Mouse (Mus musculus): Measurements from ENCODE around the gene 4930550C14Rik. TPM values are rescaled to one million over a fixed set of nuclear protein-coding genes. Genes with fewer than 3 reads are reported as not detected.

The 4930550C14Rik gene
- polyA plus RNA-seq (2015; fragmentation: Nextera tagmentation; extraction: Ambion mirVana), result 2.6 and 2.8 TPM in 2 replicates

- Histone ChIP-seq H3K4me3 (ENCODE audit: low read depth, low read length) (peak within 1 kb of the TSS; percentile 5; the same call in 1 of the 2 replicates), H3K36me3 (ENCODE audit: insufficient read depth, low read length) (peaks cover 4% of the 10 kb centered on the region; the same call in 1 of the 2 replicates), H3K27me3 (replicated peaks; ENCODE audit: insufficient read depth, low read length) (no peaks in the 10 kb centered on the region), H3K9ac (replicated peaks; ENCODE audit: low read depth) (no peak within 1 kb of the TSS), H3K27ac (ENCODE audit: low read length) (peak within 1 kb of the TSS; percentile 38; the same call in 1 of the 2 replicates), H3K4me1 (ENCODE audit: insufficient read depth, low read depth, low read length) (peaks cover 12% of the 10 kb centered on the region; the same call in 1 of the 2 replicates), H3K4me2 (replicated peaks; ENCODE audit: low read depth, low read length) (peak within 1 kb of the TSS; percentile 44), H3K9me3 (ENCODE audit: low read length) (no peaks in the 10 kb centered on the region)
- TF ChIP-seq CTCF (IDR thresholded peaks at IDR 0.05) (no peak), EP300 (IDR thresholded peaks at IDR 0.05) (no peak)
- peak; percentile 16; the same call in 1 of the 2 replicates for ATAC-seq
- DNase-seq (ENCODE audit: low spot score), result peak; percentile 54
- WGBS, result 12% methylated on average over 11 of the region's 11 CpGs
Measured at GRCm38 (mm10) chr9:53402291-53402711, at the start of gene 4930550C14Rik. Gene 4930550C14Rik, plus strand, starts transcription at chr9:53402325.

- Histone ChIP-seq H3K4me1 (ENCODE audit: insufficient read depth, low read depth, low read length) (no peaks in the 10 kb centered on the region; the same call in 1 of the 2 replicates), H3K27ac (ENCODE audit: low read length) (no peak overlapping the region), H3K9me3 (ENCODE audit: low read length) (0 out of 2 replicates have a peak, but pooled peaks cover 3% of the 10 kb centered on the region), H3K36me3 (ENCODE audit: insufficient read depth, low read length) (0 out of 2 replicates have a peak, but pooled peaks cover 4% of the 10 kb centered on the region), H3K27me3 (replicated peaks; ENCODE audit: insufficient read depth, low read length) (no peaks in the 10 kb centered on the region), H3K4me3 (ENCODE audit: low read depth, low read length) (no peak overlapping the region), H3K9ac (replicated peaks; ENCODE audit: low read depth) (no peak overlapping the region), H3K4me2 (replicated peaks; ENCODE audit: low read depth, low read length) (no peak overlapping the region)
- 87% methylated on average over 5 of the region's 5 CpGs for WGBS
- DNase-seq (ENCODE audit: low spot score) (no peak), ATAC-seq (no peak)
- TF ChIP-seq EP300 (IDR thresholded peaks at IDR 0.05) (no peak), CTCF (IDR thresholded peaks at IDR 0.05) (no peak)
Measured at GRCm38 (mm10) chr9:53353161-53353560, 49.0 kb upstream of the 4930550C14Rik start.

- H3K36me3 ChIP-seq (ENCODE audit: insufficient read depth, low read length), result no peaks in the 10 kb centered on the region
- peak overlapping the region; percentile 51 for H3K4me2 ChIP-seq (replicated peaks; ENCODE audit: low read depth, low read length)
- WGBS, result 23% methylated on average over 14 of the region's 14 CpGs
- peak; percentile 97 for TF ChIP-seq EP300 (IDR thresholded peaks at IDR 0.05)
- TF ChIP-seq CTCF (IDR thresholded peaks at IDR 0.05), result no peak
- DNase-seq (ENCODE audit: low spot score) (peak; percentile 92), ATAC-seq (peak; percentile 98)
- no peaks in the 10 kb centered on the region for H3K9me3 ChIP-seq (ENCODE audit: low read length)
- H3K27ac ChIP-seq (ENCODE audit: low read length), result peak overlapping the region; percentile 84
- no peak overlapping the region; the same call in 1 of the 2 replicates for H3K9ac ChIP-seq (replicated peaks; ENCODE audit: low read depth)
- no peaks in the 10 kb centered on the region for H3K27me3 ChIP-seq (replicated peaks; ENCODE audit: insufficient read depth, low read length)
- H3K4me1 ChIP-seq (ENCODE audit: insufficient read depth, low read depth, low read length), result no peaks in the 10 kb centered on the region; the same call in 1 of the 2 replicates
- peak overlapping the region; percentile 26; the same call in 1 of the 2 replicates for H3K4me3 ChIP-seq (ENCODE audit: low read depth, low read length)
Measured at GRCm38 (mm10) chr9:53356219-53357155, 45.6 kb upstream of the 4930550C14Rik start.

- H3K9ac ChIP-seq (replicated peaks; ENCODE audit: low read depth), result no peak overlapping the region
- H3K27ac ChIP-seq (ENCODE audit: low read length), result no peak overlapping the region
- TF ChIP-seq CTCF (IDR thresholded peaks at IDR 0.05) (no peak), EP300 (IDR thresholded peaks at IDR 0.05) (no peak)
- no peaks in the 10 kb centered on the region for H3K36me3 ChIP-seq (ENCODE audit: insufficient read depth, low read length)
- peaks cover 5% of the 10 kb centered on the region; the same call in 1 of the 2 replicates for H3K4me1 ChIP-seq (ENCODE audit: insufficient read depth, low read depth, low read length)
- no peaks in the 10 kb centered on the region for H3K27me3 ChIP-seq (replicated peaks; ENCODE audit: insufficient read depth, low read length)
- ATAC-seq (no peak), DNase-seq (ENCODE audit: low spot score) (no peak)
- H3K9me3 ChIP-seq (ENCODE audit: low read length), result no peaks in the 10 kb centered on the region
- WGBS, result 35% methylated on average over 3 of the region's 3 CpGs
- H3K4me2 ChIP-seq (replicated peaks; ENCODE audit: low read depth, low read length), result no peak overlapping the region
- no peak overlapping the region for H3K4me3 ChIP-seq (ENCODE audit: low read depth, low read length)
Measured at GRCm38 (mm10) chr9:53371339-53371738, 30.8 kb upstream of the 4930550C14Rik start.

GRCm38 (mm10) chr9:53375907-53376306 lies 26.2 kb upstream of the 4930550C14Rik start:
- ATAC-seq (peak; percentile 65), DNase-seq (ENCODE audit: low spot score) (peak; percentile 78)
- Histone ChIP-seq H3K36me3 (ENCODE audit: insufficient read depth, low read length) (no peaks in the 10 kb centered on the region), H3K9me3 (ENCODE audit: low read length) (no peaks in the 10 kb centered on the region), H3K4me1 (ENCODE audit: insufficient read depth, low read depth, low read length) (peaks cover 5% of the 10 kb centered on the region; the same call in 1 of the 2 replicates), H3K4me2 (replicated peaks; ENCODE audit: low read depth, low read length) (no peak overlapping the region), H3K4me3 (ENCODE audit: low read depth, low read length) (no peak overlapping the region), H3K27ac (ENCODE audit: low read length) (peak overlapping the region; percentile 16; the same call in 1 of the 2 replicates), H3K9ac (replicated peaks; ENCODE audit: low read depth) (no peak overlapping the region), H3K27me3 (replicated peaks; ENCODE audit: insufficient read depth, low read length) (no peaks in the 10 kb centered on the region)
- WGBS, result 35% methylated on average over 4 of the region's 4 CpGs
- TF ChIP-seq EP300 (IDR thresholded peaks at IDR 0.05), result no peak
- TF ChIP-seq CTCF (IDR thresholded peaks at IDR 0.05), result peak; percentile 56

- DNase-seq (ENCODE audit: low spot score) (no peak), ATAC-seq (no peak)
- H3K27ac ChIP-seq (ENCODE audit: low read length), result no peak overlapping the region
- no peak overlapping the region for H3K9ac ChIP-seq (replicated peaks; ENCODE audit: low read depth)
- no peak overlapping the region for H3K4me2 ChIP-seq (replicated peaks; ENCODE audit: low read depth, low read length)
- H3K27me3 ChIP-seq (replicated peaks; ENCODE audit: insufficient read depth, low read length), result no peaks in the 10 kb centered on the region
- no peaks in the 10 kb centered on the region for H3K9me3 ChIP-seq (ENCODE audit: low read length)
- H3K4me1 ChIP-seq (ENCODE audit: insufficient read depth, low read depth, low read length), result peaks cover 5% of the 10 kb centered on the region; the same call in 1 of the 2 replicates
- no peaks in the 10 kb centered on the region for H3K36me3 ChIP-seq (ENCODE audit: insufficient read depth, low read length)
- no peak overlapping the region for H3K4me3 ChIP-seq (ENCODE audit: low read depth, low read length)
- WGBS, result 83% methylated on average over 13 of the region's 13 CpGs
- TF ChIP-seq CTCF (IDR thresholded peaks at IDR 0.05) (peak; percentile 56), EP300 (IDR thresholded peaks at IDR 0.05) (no peak)
Measured at GRCm38 (mm10) chr9:53376820-53377219, 25.3 kb upstream of the 4930550C14Rik start.
